Mouse (Mus musculus): Measurements from ENCODE around the gene Wnt9b. TPM values are rescaled to one million over a fixed set of nuclear protein-coding genes. Genes with fewer than 3 reads are reported as not detected.
A peak's percentile ranks its signal among the peaks of the same experiment; 100 is the strongest.

The Wnt9b gene
- polyA plus RNA-seq, 1 experiment from 2014 or later = 0.14 TPM

GRCm38 (mm10) chr11:103697565-103698176, 52.0 kb downstream of the Wnt9b start, which contains the start of gene Gosr2:
Gosr2 (minus strand) TSS chr11:103697898.
- under 1% methylated on average over 57 of the region's 57 CpGs for WGBS
- Histone ChIP-seq H3K9me3 (replicated peaks) (no peaks in the 10 kb centered on the region), H3K9ac (replicated peaks) (peak within 1 kb of the TSS; percentile 93), H3K36me3 (no peaks in the 10 kb centered on the region; the same call in 1 of the 2 replicates), H3K4me2 (peak within 1 kb of the TSS; percentile 63), H3K27ac (replicated peaks) (peak within 1 kb of the TSS; percentile 100), H3K27me3 (replicated peaks) (no peaks in the 10 kb centered on the region), H3K4me1 (peaks cover 31% of the 10 kb centered on the region), H3K4me3 (replicated peaks) (peak within 1 kb of the TSS; percentile 98)
- ATAC-seq (ENCODE audit: low FRiP score) = peak; percentile 98

GRCm38 (mm10) chr11:103696851-103697564, 52.6 kb downstream of the Wnt9b start:
- peak; percentile 68 for ATAC-seq (ENCODE audit: low FRiP score)
- Histone ChIP-seq H3K27me3 (replicated peaks) (no peaks in the 10 kb centered on the region), H3K9ac (replicated peaks) (peak overlapping the region; percentile 93), H3K27ac (replicated peaks) (peak overlapping the region; percentile 100), H3K9me3 (replicated peaks) (no peaks in the 10 kb centered on the region), H3K4me2 (peak overlapping the region; percentile 63), H3K4me1 (peaks cover 31% of the 10 kb centered on the region), H3K4me3 (replicated peaks) (peak overlapping the region; percentile 98), H3K36me3 (no peaks in the 10 kb centered on the region)
- 2% methylated on average over 18 of the region's 18 CpGs for WGBS

- no peak overlapping the region for H3K4me2 ChIP-seq
- peaks cover 33% of the 10 kb centered on the region for H3K4me1 ChIP-seq
- no peak overlapping the region for H3K9ac ChIP-seq (replicated peaks)
- no peaks in the 10 kb centered on the region for H3K9me3 ChIP-seq (replicated peaks)
- H3K36me3 ChIP-seq = 0 out of 2 replicates have a peak, but pooled peaks cover 3% of the 10 kb centered on the region
- no peaks in the 10 kb centered on the region for H3K27me3 ChIP-seq (replicated peaks)
- H3K4me3 ChIP-seq (replicated peaks) = no peak overlapping the region
- H3K27ac ChIP-seq (replicated peaks) = no peak overlapping the region
- 36% methylated on average over 1 of the region's 1 CpGs for WGBS
- no peak for ATAC-seq (ENCODE audit: low FRiP score)
Observed at GRCm38 (mm10) chr11:103693241-103693640, 56.4 kb downstream of the Wnt9b start.

GRCm38 (mm10) chr11:103691036-103691435, 58.6 kb downstream of the Wnt9b start:
- Histone ChIP-seq H3K4me3 (replicated peaks) (no peak overlapping the region), H3K9ac (replicated peaks) (no peak overlapping the region), H3K4me2 (no peak overlapping the region), H3K27me3 (replicated peaks) (no peaks in the 10 kb centered on the region), H3K4me1 (peaks cover 25% of the 10 kb centered on the region), H3K9me3 (replicated peaks) (no peaks in the 10 kb centered on the region), H3K36me3 (peaks cover 22% of the 10 kb centered on the region), H3K27ac (replicated peaks) (no peak overlapping the region)
- 89% methylated on average over 1 of the region's 1 CpGs for whole genome bisulfite sequencing
- ATAC-seq (ENCODE audit: low FRiP score) = no peak

GRCm38 (mm10) chr11:103688980-103689378, 60.6 kb downstream of the Wnt9b start:
- peaks cover 11% of the 10 kb centered on the region for H3K4me1 ChIP-seq
- H3K9ac ChIP-seq (replicated peaks) = no peak overlapping the region
- peaks cover 41% of the 10 kb centered on the region for H3K36me3 ChIP-seq
- H3K9me3 ChIP-seq (replicated peaks) = no peaks in the 10 kb centered on the region
- no peaks in the 10 kb centered on the region for H3K27me3 ChIP-seq (replicated peaks)
- 19% methylated on average over 3 of the region's 3 CpGs for WGBS
- H3K4me2 ChIP-seq = no peak overlapping the region
- H3K27ac ChIP-seq (replicated peaks) = no peak overlapping the region
- no peak overlapping the region for H3K4me3 ChIP-seq (replicated peaks)
- ATAC-seq (ENCODE audit: low FRiP score) = no peak

GRCm38 (mm10) chr11:103688271-103688979, 61.2 kb downstream of the Wnt9b start:
- H3K27ac ChIP-seq (replicated peaks) = no peak overlapping the region
- peaks cover 9% of the 10 kb centered on the region for H3K4me1 ChIP-seq
- H3K9me3 ChIP-seq (replicated peaks) = no peaks in the 10 kb centered on the region
- peaks cover 46% of the 10 kb centered on the region for H3K36me3 ChIP-seq
- H3K4me2 ChIP-seq = no peak overlapping the region
- no peak overlapping the region for H3K4me3 ChIP-seq (replicated peaks)
- no peak overlapping the region for H3K9ac ChIP-seq (replicated peaks)
- no peak for ATAC-seq (ENCODE audit: low FRiP score)
- H3K27me3 ChIP-seq (replicated peaks) = no peaks in the 10 kb centered on the region
- WGBS = 79% methylated on average over 6 of the region's 6 CpGs

- no peak for ATAC-seq (ENCODE audit: low FRiP score)
- peaks cover 63% of the 10 kb centered on the region for H3K36me3 ChIP-seq
- WGBS = 88% methylated on average over 6 of the region's 6 CpGs
Observed at GRCm38 (mm10) chr11:103686706-103687105, 62.9 kb downstream of the Wnt9b start.

GRCm38 (mm10) chr11:103685261-103685736, 64.3 kb downstream of the Wnt9b start:
- no peak overlapping the region for H3K4me2 ChIP-seq
- peaks cover 5% of the 10 kb centered on the region; the same call in 1 of the 2 replicates for H3K4me1 ChIP-seq
- no peak overlapping the region for H3K27ac ChIP-seq (replicated peaks)
- peaks cover 76% of the 10 kb centered on the region for H3K36me3 ChIP-seq
- no peaks in the 10 kb centered on the region for H3K9me3 ChIP-seq (replicated peaks)
- H3K27me3 ChIP-seq (replicated peaks) = no peaks in the 10 kb centered on the region
- no peak overlapping the region for H3K9ac ChIP-seq (replicated peaks)
- 86% methylated on average over 7 of the region's 7 CpGs for WGBS
- no peak overlapping the region for H3K4me3 ChIP-seq (replicated peaks)
- no peak for ATAC-seq (ENCODE audit: low FRiP score)

More at GRCm38 (mm10) chr11:103686706-103687105, 62.9 kb downstream of the Wnt9b start:
- Histone ChIP-seq H3K27ac (replicated peaks) (no peak overlapping the region), H3K4me2 (no peak overlapping the region), H3K9ac (replicated peaks) (no peak overlapping the region), H3K9me3 (replicated peaks) (no peaks in the 10 kb centered on the region), H3K27me3 (replicated peaks) (no peaks in the 10 kb centered on the region), H3K4me1 (peaks cover 6% of the 10 kb centered on the region), H3K4me3 (replicated peaks) (no peak overlapping the region)

- H3K4me1 ChIP-seq = peaks cover under 1% of the 10 kb centered on the region; the same call in 1 of the 2 replicates
- H3K27ac ChIP-seq (replicated peaks) = no peak overlapping the region
- no peak overlapping the region for H3K9ac ChIP-seq (replicated peaks)
- no peaks in the 10 kb centered on the region for H3K27me3 ChIP-seq (replicated peaks)
- no peaks in the 10 kb centered on the region for H3K9me3 ChIP-seq (replicated peaks)
- no peak for ATAC-seq (ENCODE audit: low FRiP score)
- H3K4me2 ChIP-seq = no peak overlapping the region
- peaks cover 89% of the 10 kb centered on the region for H3K36me3 ChIP-seq
- H3K4me3 ChIP-seq (replicated peaks) = no peak overlapping the region
- 90% methylated on average over 11 of the region's 11 CpGs for WGBS
Observed at GRCm38 (mm10) chr11:103683667-103684334, 65.8 kb downstream of the Wnt9b start.
